Mouse (Mus musculus): ENCODE measurements at regions not wholly inside any gene's neighbourhood (a gene's known extent, or its start where the extent isn't known, plus 50 kb on each side); places are given as distances from the start of the nearest gene placed in this dataset.

DNA sequence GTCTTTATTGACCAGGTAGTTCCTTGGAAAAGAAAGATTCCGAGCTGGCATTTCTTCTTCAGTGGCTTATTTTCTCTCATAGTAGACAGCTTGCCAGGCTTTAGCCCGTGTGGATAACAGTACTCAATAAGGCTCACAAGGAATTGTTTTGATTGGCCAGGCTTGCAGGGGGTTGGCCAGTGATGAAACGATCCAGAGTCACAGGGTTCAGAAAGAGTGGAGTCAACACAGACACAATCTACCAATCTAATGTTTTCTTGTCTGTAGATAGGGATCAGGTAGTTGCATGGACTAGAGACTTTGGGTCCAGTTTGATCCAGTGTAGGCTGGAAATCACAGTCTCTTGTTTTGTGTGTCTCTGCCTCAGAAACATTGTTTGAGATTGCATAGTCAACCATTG lies 115.8 kb upstream of the Tab2 start:
- DNase-seq (ENCODE audit: low spot score) = no peak

DNA sequence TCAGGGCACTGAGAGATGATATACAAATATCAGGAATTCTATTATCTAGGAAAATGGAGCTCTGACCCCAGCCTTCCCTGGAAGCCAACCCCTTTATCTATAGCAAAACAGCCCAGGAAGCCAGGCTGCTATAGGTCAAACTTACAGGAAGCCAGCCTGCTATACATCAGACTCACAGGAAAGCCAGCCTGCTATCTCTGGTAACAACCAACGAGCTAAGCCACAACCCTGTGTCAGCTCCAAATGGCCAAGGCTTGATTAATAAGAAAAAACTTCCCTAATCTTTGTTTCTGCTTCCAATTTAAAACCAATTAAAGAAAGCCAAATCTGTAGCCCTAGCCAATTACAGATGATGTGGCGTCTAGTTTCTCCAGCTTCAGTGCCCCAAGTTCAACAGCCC lies 114.4 kb upstream of the Tab2 start:
- DNase-seq (ENCODE audit: low spot score) = peak; percentile 54

DNA sequence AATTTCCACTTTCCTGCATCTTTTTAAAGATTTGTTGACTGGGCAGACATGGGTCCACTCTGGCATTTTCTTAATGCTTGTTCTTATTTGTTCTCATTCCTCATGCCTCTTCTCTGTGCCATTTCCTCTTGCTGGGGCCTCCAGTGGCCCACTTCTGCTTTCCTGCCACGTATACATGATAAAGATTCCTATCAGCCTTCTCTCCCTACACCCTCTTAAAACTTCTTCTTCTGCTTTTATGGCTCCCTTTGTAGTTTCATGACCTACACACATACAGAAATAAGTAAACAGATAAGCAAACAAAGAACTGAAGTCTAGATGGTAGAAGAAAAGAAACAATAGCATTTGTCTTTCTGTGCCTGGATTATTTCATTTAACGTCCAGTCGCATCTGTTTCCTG lies 110.9 kb upstream of the Tab2 start:
- no peak for DNase-seq (ENCODE audit: low spot score)

DNA sequence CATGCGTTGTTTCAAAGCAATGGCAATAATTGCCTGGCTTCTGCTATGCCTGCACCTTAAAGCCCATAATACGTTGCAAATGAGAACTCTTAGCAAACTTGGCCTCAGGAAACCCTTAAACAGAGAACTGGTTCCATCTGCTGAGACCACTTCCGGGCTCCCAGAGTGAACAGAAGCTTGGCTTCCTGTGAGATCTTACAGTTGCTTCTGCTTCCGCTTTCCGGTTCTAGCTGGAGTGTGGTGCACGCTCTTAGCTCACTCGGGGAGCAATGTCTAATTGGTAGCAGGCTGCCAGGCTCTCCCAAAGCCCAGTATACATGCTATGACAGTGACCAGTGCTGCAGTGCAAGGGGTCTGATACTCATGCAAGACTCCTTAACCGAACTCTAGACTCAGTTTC lies 109.7 kb upstream of the Tab2 start:
- no peak for DNase-seq (ENCODE audit: low spot score)

DNA sequence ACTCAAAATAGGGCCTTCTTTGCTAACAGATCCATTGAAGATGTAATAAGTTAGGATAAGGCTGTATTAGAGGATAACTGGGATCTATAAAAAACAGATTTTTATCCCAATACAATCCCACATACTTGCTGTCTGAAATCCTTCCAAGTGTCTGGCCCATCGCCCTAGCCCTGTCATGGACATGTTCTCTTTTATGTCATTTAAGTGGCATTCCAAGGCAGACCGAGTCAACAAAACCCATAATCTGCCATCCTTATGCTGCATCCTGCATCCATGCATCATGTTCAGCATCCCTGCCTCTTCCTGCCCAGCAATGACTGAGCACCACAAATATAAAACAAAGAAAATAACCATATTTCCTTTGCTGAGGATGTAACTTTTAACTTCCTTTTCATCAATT lies 108.3 kb upstream of the Tab2 start:
- no peak for DNase-seq (ENCODE audit: low spot score)

DNA sequence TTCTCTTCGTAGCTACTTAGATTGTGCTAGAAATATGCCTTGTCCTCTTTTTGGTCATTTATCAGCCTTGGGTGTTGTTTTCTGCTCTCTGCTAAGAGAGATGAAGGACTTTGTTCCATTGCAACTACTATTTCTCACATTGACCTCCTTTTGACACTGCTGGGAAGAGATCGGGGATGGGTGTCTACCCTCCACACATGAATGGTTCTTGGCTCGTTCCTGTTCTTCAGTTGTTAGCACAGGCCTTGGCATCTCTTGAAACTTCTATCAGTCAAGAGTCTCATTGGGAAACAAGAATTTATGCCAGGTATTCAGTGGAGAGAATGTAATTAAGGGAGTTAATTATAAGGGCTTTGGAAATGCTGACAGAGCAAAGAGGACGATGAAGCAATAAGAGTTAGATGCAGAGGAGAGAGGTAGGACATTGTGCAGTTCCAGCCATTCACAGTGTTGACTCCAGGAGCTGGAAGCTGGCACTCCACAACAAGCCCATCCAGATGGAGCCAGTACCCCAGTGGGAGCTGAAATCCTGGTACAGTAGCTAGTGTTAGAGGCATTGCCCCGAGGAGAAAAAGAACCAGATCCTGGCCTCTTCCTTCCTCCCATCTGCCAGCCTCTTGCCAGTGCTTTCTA lies 107.5 kb upstream of the Tab2 start:
- DNase-seq (ENCODE audit: low spot score) = no peak

DNA sequence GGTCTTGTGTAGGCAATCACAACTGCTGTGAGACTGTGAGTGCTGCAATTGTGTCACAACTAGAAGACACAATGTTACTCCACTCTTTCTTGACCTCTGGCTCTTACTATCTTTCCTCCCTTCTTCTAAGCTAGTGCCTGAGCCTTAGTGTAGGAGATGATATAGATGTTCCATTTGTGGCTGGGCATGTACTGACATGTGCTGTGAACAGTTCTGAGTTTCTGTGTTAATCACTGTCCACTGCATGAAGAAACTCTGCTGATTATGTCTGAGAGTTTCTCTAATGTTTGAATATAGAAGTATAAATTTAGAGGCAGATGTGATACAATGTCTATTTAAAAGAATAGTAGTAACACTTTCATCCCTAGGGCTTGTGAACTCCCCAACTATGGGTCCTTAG lies 105.0 kb upstream of the Tab2 start:
- DNase-seq (ENCODE audit: low spot score) = no peak

DNA sequence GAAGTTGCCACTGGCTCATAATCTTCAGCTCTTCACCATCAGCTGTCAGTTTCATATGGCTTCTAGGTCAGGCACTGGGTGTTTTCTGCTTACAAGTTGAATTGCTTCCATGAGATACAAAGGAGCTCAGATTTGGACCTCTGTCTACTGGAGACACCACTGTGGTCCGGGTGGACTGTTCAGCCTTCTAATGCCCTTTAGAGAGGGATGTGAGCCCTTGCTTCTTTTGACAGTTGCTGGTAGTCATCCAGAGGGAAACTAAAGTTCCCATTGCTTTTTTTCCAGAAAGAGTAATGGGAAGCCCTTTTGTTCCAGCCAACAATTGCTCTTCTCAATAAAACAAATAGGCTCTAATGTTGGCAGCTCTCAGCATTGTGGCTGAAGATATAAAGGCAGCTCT lies 103.7 kb upstream of the Tab2 start:
- DNase-seq (ENCODE audit: low spot score) = no peak

DNA sequence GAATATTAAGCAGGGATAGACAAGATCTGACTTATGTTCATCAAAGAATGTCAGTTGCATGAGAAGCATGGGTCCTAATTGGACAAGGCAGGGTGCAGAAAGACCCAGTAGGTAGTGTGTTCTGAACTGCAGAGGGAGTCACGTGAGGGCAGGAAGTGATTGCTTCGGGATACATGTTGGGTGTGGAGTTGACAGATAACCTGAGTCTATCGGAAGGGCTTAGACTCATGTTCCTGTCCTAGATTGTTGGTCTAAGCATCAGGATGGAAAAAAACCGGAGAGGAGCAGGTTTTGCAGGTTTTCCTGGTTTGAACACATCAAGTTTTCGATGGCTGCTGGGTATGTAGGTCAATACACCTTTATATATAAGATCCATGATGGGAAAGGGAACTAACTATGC lies 101.8 kb upstream of the Tab2 start:
- no peak for DNase-seq (ENCODE audit: low spot score)

DNA sequence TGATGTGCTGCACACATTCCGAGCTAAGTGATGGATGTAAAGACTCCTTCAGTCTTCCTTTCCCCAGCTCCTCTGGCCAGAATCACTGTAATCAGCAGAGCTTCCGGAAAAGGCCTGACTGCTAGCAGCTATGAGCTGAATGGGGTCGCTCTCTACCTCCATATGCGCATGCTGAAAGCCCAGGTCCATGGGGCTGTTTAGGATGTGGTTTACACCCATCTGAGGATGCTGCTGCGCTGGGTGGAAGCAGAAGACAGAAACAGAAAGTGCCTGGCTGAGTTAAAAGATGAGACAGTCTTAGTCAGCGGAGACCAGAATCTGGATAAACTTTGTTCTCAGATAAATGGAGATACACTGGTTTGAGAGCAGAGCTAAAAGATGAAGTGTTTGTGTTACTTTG lies 99.3 kb upstream of the Tab2 start:
- no peak for DNase-seq (ENCODE audit: low spot score)

DNA sequence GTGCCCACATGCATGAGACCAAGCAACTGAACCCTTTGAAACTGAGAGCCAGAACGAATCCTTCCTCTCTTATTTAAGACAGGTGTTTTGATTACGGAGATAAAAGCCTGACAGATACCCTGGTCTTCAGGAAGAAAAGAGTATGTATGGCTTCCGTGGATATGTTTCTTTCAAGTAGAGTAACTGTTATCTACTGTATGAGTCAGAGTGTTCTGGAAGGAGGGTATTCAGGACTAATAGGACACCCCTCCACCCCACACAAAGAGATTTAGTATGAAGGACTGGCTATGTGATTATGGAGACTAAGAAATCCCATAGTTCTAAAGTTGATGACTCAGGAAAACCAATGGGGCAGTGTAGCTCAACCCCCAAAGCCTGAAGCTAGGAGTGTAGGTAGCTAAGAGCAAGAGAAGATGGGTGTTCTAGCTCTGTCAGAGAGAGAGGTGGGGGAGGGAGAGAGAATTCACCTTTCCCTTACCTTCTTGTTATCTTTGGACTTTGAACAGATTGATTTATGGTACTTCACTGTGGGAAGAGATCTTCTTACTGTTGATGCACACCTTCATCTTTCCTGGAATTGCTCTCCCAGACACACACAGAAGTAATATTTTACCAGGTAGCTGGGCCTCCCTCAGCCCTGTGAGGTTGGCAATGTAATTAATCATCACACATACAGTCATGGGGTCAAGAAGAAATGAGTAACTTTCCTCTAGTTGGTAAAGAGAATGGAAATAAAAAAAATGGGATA lies 87.6 kb upstream of the Tab2 start:
- DNase-seq (ENCODE audit: low spot score) = no peak

DNA sequence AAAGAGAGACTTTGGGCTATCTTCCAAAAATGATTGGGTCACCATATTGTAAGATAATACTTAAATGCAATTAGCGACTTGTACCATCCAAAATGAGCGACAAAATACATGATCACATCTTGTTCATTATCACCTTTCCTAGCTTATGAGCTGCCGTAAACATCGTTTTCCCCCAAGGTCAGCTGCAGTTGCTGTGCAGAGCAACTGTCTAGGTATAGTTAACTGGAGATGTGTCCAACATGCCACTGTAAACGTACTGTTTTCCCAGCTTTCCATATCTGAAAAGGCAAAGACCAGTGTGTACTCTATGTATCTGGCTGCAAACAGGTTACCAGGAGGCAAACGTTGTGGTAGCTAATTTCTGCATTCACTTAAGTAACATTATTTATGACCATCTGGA lies 86.3 kb upstream of the Tab2 start:
- no peak for DNase-seq (ENCODE audit: low spot score)

DNA sequence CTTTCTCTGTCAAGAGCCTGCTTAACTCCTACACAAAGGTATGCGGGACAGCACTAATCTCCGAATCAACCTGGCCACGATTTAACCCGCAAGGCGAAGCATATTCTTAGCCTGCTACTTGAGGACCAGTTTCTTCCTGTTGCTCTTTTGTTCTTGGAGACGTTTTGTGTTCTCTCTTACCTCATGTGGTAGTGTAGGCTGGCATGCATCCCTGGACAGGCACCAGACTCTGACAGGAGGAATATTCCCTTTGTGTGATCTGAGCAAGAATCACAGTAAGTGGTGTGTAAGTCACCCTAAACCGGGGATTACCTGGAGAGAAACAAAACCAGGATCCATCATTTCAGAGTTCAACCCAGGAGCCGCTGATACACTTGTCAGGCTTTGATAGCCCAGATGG lies 85.8 kb upstream of the Tab2 start:
- DNase-seq (ENCODE audit: low spot score) = no peak

DNA sequence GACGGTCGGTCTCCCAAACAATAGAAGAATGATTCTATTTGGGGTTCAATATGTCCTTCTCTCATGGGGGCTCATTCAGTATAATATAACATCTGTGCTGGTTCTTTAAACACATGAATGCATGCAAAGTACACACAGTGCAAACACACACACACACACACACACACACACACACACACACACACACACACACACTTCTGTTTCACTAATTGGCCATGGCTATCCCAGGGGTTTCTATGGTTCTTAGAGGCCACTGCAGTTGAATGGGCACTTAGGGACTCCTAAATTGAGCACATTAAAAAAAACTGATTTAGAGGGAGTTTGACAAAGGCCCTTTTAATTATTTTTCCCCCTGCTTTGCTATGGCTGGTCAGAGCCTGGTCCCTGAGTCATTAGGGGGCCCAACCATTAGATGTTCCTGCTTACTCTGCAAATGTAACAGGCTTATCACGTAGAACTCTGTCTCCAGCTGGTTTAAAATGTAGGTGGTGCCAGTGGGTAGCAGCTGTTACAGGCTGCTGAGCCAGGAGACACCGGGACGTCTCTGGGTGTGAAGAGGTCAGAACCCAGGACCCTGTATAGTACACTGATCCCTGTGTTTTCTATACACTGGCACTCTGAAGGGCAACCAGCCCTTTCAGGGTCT lies 82.1 kb upstream of the Tab2 start:
- peak; percentile 16 for DNase-seq (ENCODE audit: low spot score)

DNA sequence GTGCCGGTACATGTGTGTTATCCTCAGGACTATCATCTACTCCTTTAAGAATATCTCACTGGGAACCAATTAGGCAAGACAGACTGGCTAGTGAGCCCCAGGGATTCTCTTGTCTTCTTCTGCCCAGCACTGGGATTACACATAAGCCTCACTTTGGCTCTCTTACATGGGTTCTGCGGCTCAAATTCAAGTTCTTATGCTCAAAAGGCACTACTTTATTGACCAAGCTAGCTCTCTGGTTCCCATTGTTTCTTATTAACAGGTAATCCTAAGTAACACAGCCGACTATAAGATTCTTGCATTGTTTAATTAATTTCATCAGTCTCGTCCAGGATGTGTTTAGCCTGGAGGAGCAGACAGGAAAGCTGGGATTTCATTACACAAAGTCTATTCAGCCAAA lies 80.3 kb upstream of the Tab2 start:
- no peak for DNase-seq (ENCODE audit: low spot score)

DNA sequence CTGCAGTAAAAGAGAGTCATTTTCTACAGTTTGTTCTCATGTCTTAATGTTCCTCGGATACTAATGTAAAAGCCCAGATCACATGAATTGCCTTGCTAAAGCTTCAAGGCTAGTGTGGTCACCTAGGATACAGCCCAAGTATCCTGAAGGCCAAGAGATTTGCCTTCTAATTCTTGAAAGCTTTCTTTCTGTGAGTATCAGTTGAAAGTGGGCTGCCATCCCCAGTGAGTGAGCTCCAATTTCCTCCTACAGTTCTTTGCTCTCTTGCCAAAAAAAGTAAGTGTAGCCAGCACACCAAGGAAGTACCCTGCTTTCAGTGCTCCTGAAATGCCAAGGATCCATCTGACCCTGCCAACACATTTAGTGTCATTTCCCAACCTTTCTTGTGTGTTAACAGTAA lies 79.3 kb upstream of the Tab2 start:
- no peak for DNase-seq (ENCODE audit: low spot score)

DNA sequence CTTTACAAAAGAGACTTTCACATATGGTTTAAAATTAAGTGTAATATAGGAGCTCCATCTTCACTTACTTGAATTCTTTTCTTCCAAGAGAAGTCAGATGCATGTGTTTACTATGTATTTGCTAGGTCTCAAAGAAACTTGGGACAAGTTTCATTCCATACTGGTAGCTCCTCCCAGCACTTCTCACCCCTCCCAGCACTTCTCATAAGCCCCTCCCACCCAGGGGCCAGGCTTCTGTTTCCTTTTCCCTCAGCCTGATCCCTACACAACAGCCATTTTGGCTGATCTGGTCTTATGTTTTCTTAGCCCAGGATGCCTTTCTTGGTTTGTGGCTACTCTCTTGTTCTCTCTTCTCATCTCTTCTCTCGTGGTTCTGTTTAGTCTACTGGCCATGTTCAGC lies 76.2 kb upstream of the Tab2 start:
- DNase-seq (ENCODE audit: low spot score) = no peak

DNA sequence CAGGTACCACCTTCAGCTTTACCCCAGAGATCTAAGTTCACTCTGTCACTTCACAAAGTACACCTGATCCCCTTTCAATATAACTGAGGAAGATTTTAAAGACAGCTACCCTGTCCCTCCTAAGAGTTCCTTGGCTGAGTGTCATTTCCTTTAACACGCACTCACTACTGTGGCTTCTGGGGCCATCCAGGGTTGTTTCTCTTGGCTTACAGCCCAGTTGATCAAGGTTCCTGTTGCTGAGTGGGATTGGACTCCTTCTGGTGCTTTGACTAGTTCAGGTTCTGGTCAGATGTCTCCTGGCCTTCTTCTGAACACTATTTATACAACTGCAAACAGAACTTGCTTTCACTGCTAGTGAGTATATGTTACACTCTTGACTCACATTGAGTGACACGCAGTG lies 72.8 kb upstream of the Tab2 start:
- no peak for DNase-seq (ENCODE audit: low spot score)

DNA sequence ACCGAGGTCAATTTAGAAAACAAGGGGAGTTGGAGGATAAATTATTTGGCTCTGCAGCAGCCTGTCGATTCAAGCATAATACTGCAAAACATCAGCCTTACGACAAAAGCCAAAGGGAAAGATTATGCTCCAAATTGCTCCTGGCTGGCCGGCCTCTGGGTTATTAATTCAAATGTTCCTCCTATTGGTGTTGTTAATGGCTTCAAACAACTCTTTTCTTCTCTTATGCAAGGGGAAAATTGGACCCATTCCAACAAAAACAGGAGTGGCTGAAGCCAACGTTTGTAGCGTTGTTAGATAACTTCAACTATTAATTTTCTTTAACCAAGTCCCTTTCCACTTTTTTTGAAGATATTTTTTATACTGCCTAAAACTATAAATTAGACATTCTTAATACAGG lies 71.0 kb upstream of the Tab2 start:
- no peak for DNase-seq (ENCODE audit: low spot score)

DNA sequence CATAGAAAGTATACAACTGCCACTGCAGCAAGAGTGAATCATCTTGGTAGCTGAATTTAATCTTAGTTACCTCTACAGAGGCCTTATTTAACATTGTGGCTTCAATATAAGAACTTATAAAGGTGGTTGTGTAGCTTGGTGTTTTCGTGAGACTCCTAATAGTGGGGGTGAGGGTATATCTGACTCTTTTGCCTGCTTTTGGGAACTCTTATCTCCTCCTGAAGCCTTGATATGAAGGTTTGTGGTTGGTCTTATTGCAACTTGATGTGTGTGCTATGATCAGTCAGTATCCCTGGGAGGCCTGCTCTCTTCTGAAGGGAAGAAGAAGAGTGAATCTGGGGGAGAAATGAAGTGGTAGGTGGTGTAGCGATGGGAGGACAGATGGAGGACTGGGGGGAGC lies 67.7 kb upstream of the Tab2 start:
- DNase-seq (ENCODE audit: low spot score) = no peak

DNA sequence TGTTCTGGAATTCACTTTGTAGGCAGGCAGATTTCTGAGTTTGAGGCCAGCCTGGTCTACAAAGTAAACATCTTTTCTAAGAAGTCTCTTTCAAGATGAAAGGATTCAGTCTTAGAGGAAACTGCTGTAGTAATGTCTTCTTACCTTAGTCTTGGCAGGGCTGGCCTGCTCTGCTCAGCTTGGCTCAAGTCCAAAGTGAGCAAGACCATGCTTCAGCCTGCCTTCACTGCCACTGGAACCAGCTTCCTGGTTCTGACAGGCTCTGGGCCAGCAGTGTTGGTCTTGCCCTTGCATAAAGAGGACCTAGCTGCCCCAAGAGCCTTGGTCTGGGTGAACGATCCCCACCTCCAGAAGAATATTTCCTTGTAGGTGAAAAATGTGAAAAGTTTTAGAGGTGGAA lies 65.9 kb upstream of the Tab2 start:
- DNase-seq (ENCODE audit: low spot score) = no peak

DNA sequence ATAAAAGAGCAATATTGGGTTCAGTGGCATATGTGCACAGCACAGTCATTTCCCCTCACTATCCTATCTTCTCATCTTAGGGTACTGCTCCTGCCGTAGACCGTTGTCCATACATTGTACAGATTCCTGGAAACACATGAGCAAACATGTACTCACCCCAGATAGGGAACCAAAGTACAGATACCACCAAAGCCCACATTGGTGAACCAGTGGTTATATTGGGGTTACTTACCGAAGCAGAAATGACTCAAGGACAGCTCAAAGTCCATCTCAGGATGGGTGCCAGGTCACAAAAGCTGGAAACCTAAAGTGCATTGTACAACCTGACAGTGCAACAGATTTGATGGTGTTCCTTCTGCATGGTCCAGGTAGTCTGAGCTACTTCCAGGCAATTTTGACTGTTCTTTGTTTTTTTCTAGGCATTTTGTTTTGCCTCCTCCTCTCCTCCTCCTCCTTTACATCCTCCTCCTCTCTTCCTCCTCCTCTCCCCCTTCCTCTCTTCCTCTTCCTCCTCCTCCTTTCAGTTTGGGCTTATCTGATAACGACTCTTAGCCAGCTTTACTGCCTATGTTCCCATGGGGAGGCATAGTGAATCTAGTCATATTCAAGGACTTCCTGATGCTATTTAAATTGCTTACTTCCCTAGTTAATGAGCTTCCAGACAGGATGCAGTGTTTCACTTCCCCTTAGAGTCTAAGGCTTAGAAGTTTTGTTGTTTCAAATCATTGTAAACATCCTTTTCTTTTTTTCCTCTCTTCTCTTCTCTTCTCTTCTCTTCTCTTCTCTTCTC lies 65.1 kb upstream of the Tab2 start:
- DNase-seq (ENCODE audit: low spot score) = no peak

DNA sequence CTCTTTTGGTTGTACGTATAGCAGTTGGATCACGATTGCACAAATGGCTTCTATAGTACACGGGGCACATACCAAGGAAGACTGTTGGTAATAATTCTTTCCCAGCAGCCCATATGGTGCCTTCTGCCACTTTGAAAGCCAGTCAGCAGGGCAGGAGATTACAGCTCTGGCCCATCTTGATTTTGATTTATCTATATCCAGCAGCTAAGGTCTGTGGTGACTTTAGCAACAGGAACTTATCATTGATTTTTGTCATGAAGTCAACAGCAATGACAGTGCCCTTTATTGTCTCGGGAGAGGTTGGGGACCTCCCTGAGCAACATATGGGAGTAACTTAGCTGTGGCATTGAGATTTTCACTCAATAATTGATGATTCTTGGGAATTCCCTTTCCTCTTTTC lies 64.1 kb upstream of the Tab2 start:
- no peak for DNase-seq (ENCODE audit: low spot score)
